Mouse (Mus musculus) forebrain, embryonic 15.5 days (tissue): Measurements from ENCODE around the gene Pdilt. TPM values are rescaled to one million over a fixed set of nuclear protein-coding genes. Genes with fewer than 3 reads are reported as not detected.
"Not testable (repeated sequence)": the region's sequence is repeated elsewhere in the genome, so short reads cannot be mapped to it uniquely, and the experiment has no call there.

Experiments
- ATAC-seq: fragments of 200-750 bp; cut with Nextera tagmentation; replicated peaks from 2 replicates; pipeline ENCODE4 v1.8.0; 2017; ENCODE audit warnings: mild to moderate bottlenecking, moderate TSS enrichment, moderate library complexity
- H3K27ac ChIP-seq: fragments of 300-500 bp; sonication (generic); replicated peaks from 2 replicates; pipeline ENCODE4 v1.5.1; 2015; ENCODE audit warnings: mild to moderate bottlenecking, inconsistent platforms
- H3K27me3 ChIP-seq: fragments of 300-500 bp; sonication (generic); 2 replicates; pipeline ENCODE4 v1.6.1; 2015; ENCODE audit warnings: inconsistent platforms
- H3K36me3 ChIP-seq: fragments of 300-500 bp; sonication (generic); 2 replicates; pipeline ENCODE4 v1.6.1; 2015; ENCODE audit warnings: mild to moderate bottlenecking, inconsistent platforms
- H3K4me1 ChIP-seq: fragments of 300-500 bp; sonication (generic); 2 replicates; pipeline ENCODE4 v1.6.1; 2015; ENCODE audit warnings: inconsistent platforms
- H3K4me2 ChIP-seq: fragments of 300-500 bp; sonication (generic); replicated peaks from 2 replicates; pipeline ENCODE4 v1.6.1; 2015; ENCODE audit warnings: mild to moderate bottlenecking, inconsistent platforms
- H3K4me3 ChIP-seq: fragments of 300-500 bp; sonication (generic); 2 replicates; pipeline ENCODE4 v1.5.1; 2015; ENCODE audit warnings: mild to moderate bottlenecking, inconsistent platforms
- H3K9ac ChIP-seq: fragments of 300-500 bp; sonication (generic); replicated peaks from 2 replicates; pipeline ENCODE4 v1.6.1; 2015; ENCODE audit warnings: mild to moderate bottlenecking, inconsistent platforms
- H3K9me3 ChIP-seq: fragments of 300-500 bp; sonication (generic); 2 replicates; pipeline ENCODE4 v1.6.1; 2016; ENCODE audit warnings: inconsistent platforms
- WGBS: fragments of 180-500 bp; shearing (Covaris S2); methylation state at CpG from one replicate; pipeline ENCODE4 v1.1.7; 2015; ENCODE audit warnings: mixed read lengths; 5-methylcytosine and 5-hydroxymethylcytosine counted together
- polyA plus RNA-seq: library from polyadenylated mRNA; unstranded; fragments of >200 nt; fragmentation: Nextera tagmentation; extraction: Ambion mirVana; gene quantifications from 2 replicates; pipeline ENCODE4 v1.2.1, GENCODE M21; 2015

The Pdilt gene
- 0.08 TPM in 1 of 2 replicates, not detected in the other for polyA plus RNA-seq

- no peak for ATAC-seq
- Histone ChIP-seq H3K27ac (no peak within 1 kb of the TSS), H3K36me3 (no peaks in the 10 kb centered on the region), H3K9me3 (no peaks in the 10 kb centered on the region), H3K4me1 (peaks cover 12% of the 10 kb centered on the region; the same call in 1 of the 2 replicates), H3K9ac (no peak within 1 kb of the TSS), H3K4me2 (no peak within 1 kb of the TSS), H3K27me3 (no peaks in the 10 kb centered on the region), H3K4me3 (no peak within 1 kb of the TSS)
- 82% methylated on average over 4 of the region's 4 CpGs for WGBS
Measured at GRCm38 (mm10) chr7:119523389-119523788, at the start of gene Pdilt. Pdilt (minus strand) TSS chr7:119523489.

DNA sequence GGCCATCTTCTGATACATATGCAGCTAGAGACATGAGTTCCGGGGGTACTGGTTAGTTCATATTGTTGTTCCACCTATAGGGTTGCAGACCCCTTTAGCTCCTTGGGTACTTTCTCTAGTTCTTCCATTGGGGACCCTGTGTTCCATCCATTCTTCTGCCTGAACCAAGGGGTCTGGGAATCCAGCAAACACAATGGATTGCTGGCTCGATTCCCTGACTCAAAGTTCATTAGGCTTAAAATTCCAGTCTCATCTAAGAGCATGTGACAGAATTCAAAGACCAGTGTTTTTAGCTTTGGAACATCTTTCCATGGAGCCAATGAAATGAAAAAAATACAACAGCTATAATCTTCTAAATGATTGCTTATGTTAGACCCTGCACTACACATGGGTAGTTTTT, 39.2 kb upstream of the Pdilt start:
- H3K9ac ChIP-seq, H3K4me2 ChIP-seq, ATAC-seq, H3K4me3 ChIP-seq, H3K27ac ChIP-seq, H3K4me1 ChIP-seq, H3K36me3 ChIP-seq, H3K9me3 ChIP-seq, H3K27me3 ChIP-seq: not testable (repeated sequence)
- WGBS, result 80% methylated on average over 2 of the region's 2 CpGs

GRCm38 (mm10) chr7:119561441-119561840, 38.2 kb upstream of the Pdilt start:
- 48% methylated on average over 4 of the region's 4 CpGs for WGBS
- Histone ChIP-seq H3K4me3 (no peak overlapping the region), H3K9me3 (no peaks in the 10 kb centered on the region), H3K4me2 (no peak overlapping the region), H3K36me3 (no peaks in the 10 kb centered on the region), H3K9ac (no peak overlapping the region), H3K4me1 (no peaks in the 10 kb centered on the region), H3K27me3 (no peaks in the 10 kb centered on the region), H3K27ac (no peak overlapping the region)
- no peak for ATAC-seq

- Histone ChIP-seq H3K9ac (no peak overlapping the region), H3K27me3 (no peaks in the 10 kb centered on the region), H3K4me3 (no peak overlapping the region), H3K27ac (no peak overlapping the region), H3K4me1 (no peaks in the 10 kb centered on the region), H3K36me3 (no peaks in the 10 kb centered on the region), H3K4me2 (no peak overlapping the region), H3K9me3 (no peaks in the 10 kb centered on the region)
- WGBS, result 85% methylated on average over 3 of the region's 3 CpGs
- no peak for ATAC-seq
Measured at GRCm38 (mm10) chr7:119560452-119560835, 37.2 kb upstream of the Pdilt start.

GRCm38 (mm10) chr7:119559789-119560451, 36.6 kb upstream of the Pdilt start:
- H3K9ac ChIP-seq, result no peak overlapping the region
- no peaks in the 10 kb centered on the region for H3K9me3 ChIP-seq
- no peaks in the 10 kb centered on the region for H3K36me3 ChIP-seq
- H3K4me3 ChIP-seq, result no peak overlapping the region
- H3K4me2 ChIP-seq, result no peak overlapping the region
- H3K27ac ChIP-seq, result no peak overlapping the region
- H3K4me1 ChIP-seq, result no peaks in the 10 kb centered on the region
- no peaks in the 10 kb centered on the region for H3K27me3 ChIP-seq
- 81% methylated on average over 3 of the region's 3 CpGs for WGBS
- no peak for ATAC-seq

DNA sequence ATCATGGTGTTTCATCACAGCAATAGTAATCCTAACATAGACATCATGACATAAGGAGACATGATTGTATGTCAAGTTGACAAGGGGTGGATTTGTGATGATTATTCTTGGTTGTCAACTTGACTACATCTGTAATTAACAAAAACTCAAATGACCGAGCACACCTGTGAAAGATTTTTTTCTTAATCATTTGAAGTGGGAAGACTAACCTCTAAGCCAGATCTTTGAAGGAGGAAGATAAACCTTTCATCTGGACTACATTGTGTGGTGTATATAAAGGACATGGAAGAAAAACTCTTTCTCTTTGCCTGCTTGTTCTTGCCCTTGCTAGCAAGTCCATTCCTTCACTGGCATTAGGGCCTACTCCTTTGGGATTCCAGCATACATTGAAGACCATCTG, 30.8 kb upstream of the Pdilt start, which contains the start of gene Acsm2:
Gene Acsm2, plus strand, starts transcription at position 301 of the 400 bp plus-strand sequence.
- Histone ChIP-seq H3K9ac (no peak within 1 kb of the TSS), H3K4me3 (no peak within 1 kb of the TSS), H3K27ac (no peak within 1 kb of the TSS), H3K36me3 (no peaks in the 10 kb centered on the region), H3K4me1 (no peaks in the 10 kb centered on the region), H3K9me3 (no peaks in the 10 kb centered on the region), H3K27me3 (no peaks in the 10 kb centered on the region), H3K4me2 (no peak within 1 kb of the TSS)
- 85% methylated on average over 1 of the region's 1 CpGs for WGBS
- no peak for ATAC-seq

GRCm38 (mm10) chr7:119550471-119551222, 27.4 kb upstream of the Pdilt start:
- Histone ChIP-seq H3K4me2 (no peak overlapping the region), H3K27ac (no peak overlapping the region), H3K9ac (no peak overlapping the region), H3K4me1 (no peaks in the 10 kb centered on the region), H3K36me3 (no peaks in the 10 kb centered on the region), H3K27me3 (no peaks in the 10 kb centered on the region), H3K9me3 (no peaks in the 10 kb centered on the region), H3K4me3 (no peak overlapping the region)
- WGBS, result 91% methylated on average over 3 of the region's 3 CpGs
- no peak for ATAC-seq

GRCm38 (mm10) chr7:119545572-119545971, 22.3 kb upstream of the Pdilt start:
- Histone ChIP-seq H3K4me2 (no peak overlapping the region), H3K36me3 (no peaks in the 10 kb centered on the region), H3K27me3 (no peaks in the 10 kb centered on the region), H3K4me1 (no peaks in the 10 kb centered on the region), H3K27ac (no peak overlapping the region), H3K9ac (no peak overlapping the region), H3K4me3 (no peak overlapping the region), H3K9me3 (no peaks in the 10 kb centered on the region)
- ATAC-seq, result no peak

DNA sequence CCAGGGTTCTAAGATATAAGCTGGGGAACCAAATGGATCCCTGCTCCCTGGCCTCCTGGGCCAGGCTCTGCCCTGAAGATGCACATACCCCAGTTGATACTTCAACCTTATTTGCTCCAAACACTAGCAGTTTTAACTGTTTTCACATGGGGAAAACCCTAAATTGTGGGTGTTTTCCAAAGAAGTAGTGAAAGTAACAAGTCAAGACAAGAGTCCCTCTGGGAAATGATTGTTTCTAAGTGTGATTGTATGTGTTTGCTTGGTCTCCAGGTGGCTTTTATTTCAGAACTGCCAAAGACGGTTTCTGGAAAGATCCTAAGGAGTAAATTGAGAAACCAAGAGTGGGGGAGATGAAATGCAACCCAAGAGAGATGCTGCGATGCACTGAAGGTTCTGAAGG, 19.2 kb upstream of the Pdilt start:
- ATAC-seq, result no peak
- H3K4me2 ChIP-seq, result no peak overlapping the region
- 83% methylated on average over 2 of the region's 2 CpGs for WGBS
- no peak overlapping the region for H3K27ac ChIP-seq
- no peaks in the 10 kb centered on the region for H3K9me3 ChIP-seq
- no peaks in the 10 kb centered on the region for H3K27me3 ChIP-seq
- H3K9ac ChIP-seq, result no peak overlapping the region
- no peaks in the 10 kb centered on the region for H3K36me3 ChIP-seq
- no peak overlapping the region for H3K4me3 ChIP-seq
- no peaks in the 10 kb centered on the region for H3K4me1 ChIP-seq

DNA sequence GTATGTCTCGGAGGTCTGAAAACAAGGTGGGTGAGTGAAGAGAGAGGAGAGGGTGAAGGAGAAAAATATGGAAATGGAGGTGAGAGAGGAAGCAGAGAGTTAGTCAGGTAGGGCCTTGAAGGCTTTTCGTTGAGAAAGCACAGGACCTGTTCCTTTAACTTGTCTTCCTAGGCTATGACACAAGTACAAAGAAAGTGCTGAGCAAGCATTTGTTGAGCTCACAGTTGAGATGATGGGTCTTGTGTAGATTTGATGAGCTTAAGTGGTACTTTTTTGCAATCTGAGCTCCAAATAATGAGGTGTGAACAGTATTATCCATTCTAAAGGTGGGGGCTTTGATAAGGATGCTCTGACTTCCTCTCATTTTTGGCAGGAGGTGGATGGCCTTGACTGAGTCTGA, 11.1 kb upstream of the Pdilt start:
- Histone ChIP-seq H3K36me3 (no peaks in the 10 kb centered on the region), H3K27ac (no peak overlapping the region), H3K27me3 (no peaks in the 10 kb centered on the region), H3K4me2 (no peak overlapping the region), H3K4me1 (no peaks in the 10 kb centered on the region), H3K4me3 (no peak overlapping the region), H3K9me3 (no peaks in the 10 kb centered on the region), H3K9ac (no peak overlapping the region)
- ATAC-seq, result no peak
- WGBS, result 88% methylated on average over 2 of the region's 2 CpGs

GRCm38 (mm10) chr7:119532924-119533323, 9.6 kb upstream of the Pdilt start:
- Histone ChIP-seq H3K4me3 (no peak overlapping the region), H3K9ac (no peak overlapping the region), H3K27me3 (no peaks in the 10 kb centered on the region), H3K4me2 (no peak overlapping the region), H3K4me1 (no peaks in the 10 kb centered on the region), H3K9me3 (no peaks in the 10 kb centered on the region), H3K36me3 (no peaks in the 10 kb centered on the region), H3K27ac (no peak overlapping the region)
- ATAC-seq, result no peak
- 54% methylated on average over 1 of the region's 1 CpGs for WGBS

GRCm38 (mm10) chr7:119528617-119529016, 5.3 kb upstream of the Pdilt start:
- no peak for ATAC-seq
- WGBS, result 87% methylated on average over 7 of the region's 7 CpGs

More at GRCm38 (mm10) chr7:119528617-119529016, 5.3 kb upstream of the Pdilt start:
- H3K4me3 ChIP-seq, result no peak overlapping the region
- H3K36me3 ChIP-seq, result no peaks in the 10 kb centered on the region
- peaks cover 12% of the 10 kb centered on the region; the same call in 1 of the 2 replicates for H3K4me1 ChIP-seq
- H3K4me2 ChIP-seq, result no peak overlapping the region
- H3K9ac ChIP-seq, result no peak overlapping the region
- H3K27me3 ChIP-seq, result no peaks in the 10 kb centered on the region
- no peaks in the 10 kb centered on the region for H3K9me3 ChIP-seq
- no peak overlapping the region for H3K27ac ChIP-seq
